Mouse (Mus musculus): ENCODE results near the gene Lrrfip1. TPM values are rescaled to one million over a fixed set of nuclear protein-coding genes. Genes with fewer than 3 reads are reported as not detected.
A peak's percentile ranks its signal among the peaks of the same experiment; 100 is the strongest.

Lrrfip1 gene
- polyA plus RNA-seq, 1 experiment from 2014 or later = 65.4 TPM

DNA sequence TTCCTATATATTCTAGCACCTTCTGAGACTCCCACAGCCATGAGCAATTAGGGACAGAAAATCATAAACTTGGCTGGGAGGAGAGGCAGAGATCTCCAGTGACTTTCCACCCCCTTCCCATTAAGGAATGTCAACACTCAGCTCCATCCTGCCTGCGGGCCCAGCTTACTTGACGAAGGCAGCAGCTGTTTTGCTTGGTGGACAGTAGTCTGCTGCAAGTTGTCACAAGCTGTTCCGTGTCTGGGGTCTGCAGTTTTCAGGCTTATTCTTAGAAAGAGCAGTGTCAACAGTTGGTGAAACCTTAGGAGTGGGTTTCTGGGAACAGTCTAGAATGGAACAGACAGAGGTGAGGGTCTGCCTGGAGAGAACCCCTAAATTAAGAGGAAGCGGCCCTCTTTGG, 62.6 kb downstream of the Lrrfip1 start:
- no peak overlapping the region for H3K4me3 ChIP-seq (replicated peaks)
- H3K27ac ChIP-seq = peak overlapping the region; percentile 55; the same call in 1 of the 2 replicates
- WGBS = 29% methylated on average over 4 of the region's 4 CpGs
- no peak overlapping the region for H3K9ac ChIP-seq
- H3K4me2 ChIP-seq = no peak overlapping the region
- H3K36me3 ChIP-seq = no peaks in the 10 kb centered on the region
- H3K9me3 ChIP-seq = no peaks in the 10 kb centered on the region
- H3K27me3 ChIP-seq (replicated peaks) = no peaks in the 10 kb centered on the region
- ATAC-seq (ENCODE audit: insufficient read depth, low FRiP score, low read depth) = no peak; the same call in 1 of the 2 replicates
- H3K4me1 ChIP-seq = peaks cover 51% of the 10 kb centered on the region

DNA sequence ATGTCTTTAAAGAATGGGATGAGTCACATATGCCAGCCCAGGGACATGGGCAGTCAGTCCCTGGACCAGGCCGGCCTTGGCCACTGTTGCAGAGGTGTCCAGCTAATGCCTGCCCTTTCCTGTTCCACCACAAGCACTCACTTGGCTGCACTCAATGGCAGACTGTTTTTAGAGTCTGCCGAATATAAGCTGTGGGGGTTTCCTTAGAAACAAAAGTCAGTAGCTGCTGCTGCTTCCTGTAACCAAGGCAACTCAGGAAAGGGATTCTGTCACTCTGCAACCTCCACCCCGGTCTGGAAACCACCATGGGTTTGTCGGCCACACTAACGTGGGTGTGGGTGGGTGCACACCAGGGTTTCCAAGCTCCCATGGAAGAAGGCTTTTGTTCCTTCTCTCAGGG, 63.8 kb downstream of the Lrrfip1 start:
- Histone ChIP-seq H3K4me3 (replicated peaks) (no peak overlapping the region), H3K4me2 (no peak overlapping the region), H3K9me3 (no peaks in the 10 kb centered on the region), H3K27me3 (replicated peaks) (no peaks in the 10 kb centered on the region), H3K4me1 (peaks cover 42% of the 10 kb centered on the region), H3K27ac (peak overlapping the region; percentile 55; the same call in 1 of the 2 replicates), H3K36me3 (no peaks in the 10 kb centered on the region), H3K9ac (no peak overlapping the region)
- no peak for ATAC-seq (ENCODE audit: insufficient read depth, low FRiP score, low read depth)
- WGBS = 38% methylated on average over 5 of the region's 5 CpGs

GRCm38 (mm10) chr1:91064053-91064452, 65.5 kb downstream of the Lrrfip1 start:
- no peak overlapping the region for H3K9ac ChIP-seq
- H3K4me1 ChIP-seq = peaks cover 54% of the 10 kb centered on the region
- no peak for ATAC-seq (ENCODE audit: insufficient read depth, low FRiP score, low read depth)
- WGBS = 66% methylated on average over 2 of the region's 2 CpGs
- H3K27me3 ChIP-seq (replicated peaks) = no peaks in the 10 kb centered on the region
- H3K4me2 ChIP-seq = no peak overlapping the region
- H3K9me3 ChIP-seq = no peaks in the 10 kb centered on the region
- no peak overlapping the region for H3K27ac ChIP-seq
- no peak overlapping the region for H3K4me3 ChIP-seq (replicated peaks)
- H3K36me3 ChIP-seq = no peaks in the 10 kb centered on the region

DNA sequence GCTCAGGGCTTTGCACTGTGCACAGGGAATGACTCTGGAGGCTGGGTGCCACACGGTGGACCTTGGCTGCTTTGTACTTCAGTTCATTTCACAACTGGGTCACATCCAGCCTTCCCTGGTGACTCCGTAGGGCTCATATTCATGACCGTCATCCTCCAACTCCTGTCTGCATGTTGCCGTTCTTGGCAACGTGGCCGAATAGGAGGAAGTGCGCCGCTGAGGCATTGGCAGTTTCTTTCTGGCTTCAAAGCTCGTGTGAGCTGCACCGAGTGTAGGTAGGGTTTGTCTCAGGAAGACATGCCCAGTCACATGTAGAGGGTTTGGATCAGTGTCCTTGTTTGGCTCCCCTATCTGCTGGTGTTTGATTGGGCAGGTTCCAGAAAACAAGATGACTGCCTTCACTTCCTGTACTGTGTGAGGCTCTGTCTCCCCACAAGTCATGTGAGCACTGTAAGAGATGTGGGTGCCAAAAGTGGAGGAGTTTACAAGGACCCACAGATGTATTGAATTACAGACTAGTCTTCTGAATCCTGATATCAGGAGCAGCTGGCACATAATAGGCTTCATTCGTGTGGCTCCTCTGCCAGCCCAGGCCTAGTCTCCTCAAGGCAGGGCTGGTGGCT, 66.5 kb downstream of the Lrrfip1 start:
- H3K4me1 ChIP-seq = peaks cover 51% of the 10 kb centered on the region
- H3K9ac ChIP-seq = no peak overlapping the region
- H3K9me3 ChIP-seq = no peaks in the 10 kb centered on the region
- H3K4me3 ChIP-seq (replicated peaks) = no peak overlapping the region
- H3K4me2 ChIP-seq = no peak overlapping the region
- H3K27me3 ChIP-seq (replicated peaks) = no peaks in the 10 kb centered on the region
- H3K27ac ChIP-seq = no peak overlapping the region
- WGBS = 79% methylated on average over 11 of the region's 11 CpGs
- no peaks in the 10 kb centered on the region for H3K36me3 ChIP-seq
- ATAC-seq (ENCODE audit: insufficient read depth, low FRiP score, low read depth) = no peak

DNA sequence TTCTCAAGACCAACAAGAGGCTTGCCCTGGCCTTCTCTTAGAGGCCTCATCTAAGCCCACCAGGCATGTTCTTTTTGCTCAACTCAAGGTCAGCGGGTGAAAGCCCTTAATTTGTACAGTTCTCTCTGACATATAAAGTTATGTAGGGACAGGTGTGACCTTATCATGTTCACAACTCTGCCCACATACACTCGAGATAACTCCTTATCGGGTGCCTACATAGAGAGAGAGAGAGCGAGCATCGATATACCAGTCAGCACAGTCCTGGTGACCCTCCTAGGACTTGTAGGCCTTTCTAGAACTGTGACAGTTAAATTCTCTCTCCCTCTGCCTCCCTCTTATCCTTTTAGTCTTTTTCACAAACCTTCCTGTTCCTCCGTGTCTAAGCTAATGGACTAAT, 67.5 kb downstream of the Lrrfip1 start:
- 0 out of 2 replicates have a peak overlapping the region, but pooled peaks have one; percentile 12 for H3K27ac ChIP-seq
- H3K36me3 ChIP-seq = no peaks in the 10 kb centered on the region
- H3K9ac ChIP-seq = no peak overlapping the region
- no peaks in the 10 kb centered on the region for H3K9me3 ChIP-seq
- H3K4me2 ChIP-seq = no peak overlapping the region
- no peak overlapping the region for H3K4me3 ChIP-seq (replicated peaks)
- 72% methylated on average over 6 of the region's 6 CpGs for WGBS
- H3K4me1 ChIP-seq = peaks cover 45% of the 10 kb centered on the region
- ATAC-seq (ENCODE audit: insufficient read depth, low FRiP score, low read depth) = no peak
- H3K27me3 ChIP-seq (replicated peaks) = no peaks in the 10 kb centered on the region

DNA sequence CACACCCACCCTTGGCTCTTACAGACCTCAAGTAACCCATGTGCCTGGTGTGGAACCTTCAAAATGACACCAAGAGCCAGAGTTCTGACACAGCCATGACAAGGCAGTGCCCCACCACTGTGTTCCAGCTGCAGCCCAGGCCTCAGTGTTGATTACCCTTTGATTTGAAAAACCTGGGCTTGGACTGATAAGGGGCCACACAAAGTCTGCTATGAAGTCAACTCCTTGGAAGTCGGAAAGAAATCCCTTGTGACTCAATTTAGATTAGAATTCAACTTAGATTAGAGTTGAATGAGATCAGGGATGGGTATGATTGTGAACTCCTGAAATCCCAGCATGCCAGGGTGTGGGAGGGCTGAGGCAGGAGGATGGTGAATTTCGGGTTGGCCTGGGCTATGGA, 68.1 kb downstream of the Lrrfip1 start:
- no peak overlapping the region for H3K9ac ChIP-seq
- no peaks in the 10 kb centered on the region for H3K9me3 ChIP-seq
- peaks cover 39% of the 10 kb centered on the region for H3K4me1 ChIP-seq
- no peaks in the 10 kb centered on the region for H3K36me3 ChIP-seq
- no peak overlapping the region for H3K4me3 ChIP-seq (replicated peaks)
- H3K4me2 ChIP-seq = no peak overlapping the region
- 75% methylated on average over 2 of the region's 2 CpGs for WGBS
- H3K27me3 ChIP-seq (replicated peaks) = no peaks in the 10 kb centered on the region
- H3K27ac ChIP-seq = peak overlapping the region; percentile 12; the same call in 1 of the 2 replicates
- no peak for ATAC-seq (ENCODE audit: insufficient read depth, low FRiP score, low read depth)

DNA sequence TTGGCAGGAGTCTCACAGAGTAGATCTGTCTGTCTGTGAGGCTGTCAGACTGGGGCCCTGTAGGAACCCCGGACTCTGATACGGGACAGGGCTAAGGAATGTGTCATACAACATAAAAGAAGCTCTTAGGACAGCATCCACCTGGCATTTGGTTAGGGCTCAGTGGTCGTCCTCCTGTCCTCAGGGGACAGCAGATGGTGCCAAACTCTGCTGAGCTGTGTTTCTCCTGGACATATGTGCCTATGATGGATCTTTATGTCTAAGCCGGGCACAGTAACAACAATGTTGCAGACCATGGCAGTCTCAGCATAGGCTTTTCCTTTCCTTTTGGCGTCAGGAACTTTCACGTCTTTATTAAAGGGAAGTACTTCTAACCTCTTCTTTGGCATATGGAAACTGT, 69.2 kb downstream of the Lrrfip1 start:
- Histone ChIP-seq H3K4me2 (no peak overlapping the region), H3K27me3 (replicated peaks) (no peaks in the 10 kb centered on the region), H3K36me3 (no peaks in the 10 kb centered on the region), H3K9ac (no peak overlapping the region), H3K4me1 (peaks cover 28% of the 10 kb centered on the region), H3K9me3 (no peaks in the 10 kb centered on the region), H3K27ac (peak overlapping the region; percentile 16; the same call in 1 of the 2 replicates), H3K4me3 (replicated peaks) (no peak overlapping the region)
- WGBS = 59% methylated on average over 6 of the region's 6 CpGs
- no peak for ATAC-seq (ENCODE audit: insufficient read depth, low FRiP score, low read depth)

GRCm38 (mm10) chr1:91069575-91069974, 71.0 kb downstream of the Lrrfip1 start:
- H3K9ac ChIP-seq = no peak overlapping the region
- no peak overlapping the region for H3K4me3 ChIP-seq (replicated peaks)
- H3K36me3 ChIP-seq = no peaks in the 10 kb centered on the region
- no peak for ATAC-seq (ENCODE audit: insufficient read depth, low FRiP score, low read depth)
- no peaks in the 10 kb centered on the region for H3K27me3 ChIP-seq (replicated peaks)
- no peak overlapping the region for H3K27ac ChIP-seq
- no peak overlapping the region for H3K4me2 ChIP-seq
- no peaks in the 10 kb centered on the region for H3K9me3 ChIP-seq
- H3K4me1 ChIP-seq = peaks cover 30% of the 10 kb centered on the region
- WGBS = 75% methylated on average over 6 of the region's 6 CpGs

DNA sequence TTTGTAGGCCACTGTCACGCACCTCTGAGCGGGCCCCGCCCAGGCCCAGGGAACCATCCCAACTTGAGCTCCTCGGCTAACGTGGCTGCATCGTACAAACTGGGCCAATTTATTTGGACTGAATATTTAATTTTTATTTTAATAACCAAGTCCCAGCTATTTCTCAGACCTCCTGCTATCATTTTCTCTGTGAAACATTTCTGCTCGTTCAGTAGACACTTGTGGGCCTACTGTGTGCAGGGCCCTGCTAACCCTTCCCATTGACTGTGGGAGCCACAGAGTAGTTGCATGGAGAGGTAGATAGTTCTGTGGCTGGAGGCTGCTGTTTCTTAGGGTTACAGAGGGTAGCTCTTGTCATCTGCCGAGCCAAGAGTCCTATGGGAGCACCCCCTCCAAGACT, 72.0 kb downstream of the Lrrfip1 start:
- Histone ChIP-seq H3K27ac (no peak overlapping the region), H3K9ac (no peak overlapping the region), H3K4me2 (no peak overlapping the region), H3K4me1 (peaks cover 24% of the 10 kb centered on the region), H3K4me3 (replicated peaks) (no peak overlapping the region), H3K27me3 (replicated peaks) (no peaks in the 10 kb centered on the region), H3K36me3 (no peaks in the 10 kb centered on the region), H3K9me3 (no peaks in the 10 kb centered on the region)
- no peak for ATAC-seq (ENCODE audit: insufficient read depth, low FRiP score, low read depth)
- WGBS = 90% methylated on average over 8 of the region's 8 CpGs

DNA sequence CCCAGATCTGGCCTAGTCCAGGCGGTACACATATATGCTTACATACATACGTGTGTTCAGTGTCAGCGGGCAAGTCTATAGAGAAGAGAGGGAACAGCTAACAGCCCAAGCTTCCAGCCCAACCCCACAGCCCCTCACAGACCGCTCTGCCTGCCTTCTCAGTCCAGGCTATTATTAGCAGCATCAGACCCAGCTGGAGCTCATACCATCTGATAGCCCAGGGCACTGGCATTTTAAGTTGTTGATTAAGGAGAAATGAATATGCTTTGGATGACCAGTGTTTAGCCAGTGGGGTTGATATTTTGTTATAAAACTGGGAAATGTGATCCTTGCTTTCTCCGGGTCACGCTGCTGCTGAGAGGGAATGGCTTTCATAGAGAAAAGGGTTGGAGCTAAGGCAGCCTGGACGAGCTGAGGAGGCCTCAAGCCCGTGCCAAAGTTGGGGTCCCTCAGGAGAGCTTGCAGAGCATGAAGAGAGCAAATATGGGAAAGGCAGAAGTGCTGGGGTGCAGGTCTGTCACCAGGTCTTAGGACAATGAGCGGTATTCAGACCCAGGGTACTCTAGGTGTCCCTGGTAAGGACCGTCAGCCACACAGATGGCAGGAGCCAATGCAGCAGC, 73.2 kb downstream of the Lrrfip1 start:
- H3K4me2 ChIP-seq = no peak overlapping the region
- no peak overlapping the region for H3K9ac ChIP-seq
- H3K27me3 ChIP-seq (replicated peaks) = no peaks in the 10 kb centered on the region
- ATAC-seq (ENCODE audit: insufficient read depth, low FRiP score, low read depth) = 0 out of 2 replicates have a peak, but pooled peaks have one; percentile 18
- H3K4me1 ChIP-seq = peaks cover 20% of the 10 kb centered on the region
- no peak overlapping the region for H3K4me3 ChIP-seq (replicated peaks)
- no peak overlapping the region for H3K27ac ChIP-seq
- no peaks in the 10 kb centered on the region for H3K9me3 ChIP-seq
- H3K36me3 ChIP-seq = no peaks in the 10 kb centered on the region
- WGBS = 83% methylated on average over 10 of the region's 10 CpGs

- Histone ChIP-seq H3K9me3 (no peaks in the 10 kb centered on the region), H3K4me1 (peaks cover 15% of the 10 kb centered on the region), H3K4me3 (replicated peaks) (no peak overlapping the region), H3K27ac (peak overlapping the region; percentile 51; the same call in 1 of the 2 replicates), H3K4me2 (no peak overlapping the region), H3K9ac (no peak overlapping the region), H3K27me3 (replicated peaks) (no peaks in the 10 kb centered on the region), H3K36me3 (no peaks in the 10 kb centered on the region)
- WGBS = 51% methylated on average over 8 of the region's 8 CpGs
- no peak; the same call in 1 of the 2 replicates for ATAC-seq (ENCODE audit: insufficient read depth, low FRiP score, low read depth)
Observed at GRCm38 (mm10) chr1:91076946-91077345, 78.4 kb downstream of the Lrrfip1 start.

DNA sequence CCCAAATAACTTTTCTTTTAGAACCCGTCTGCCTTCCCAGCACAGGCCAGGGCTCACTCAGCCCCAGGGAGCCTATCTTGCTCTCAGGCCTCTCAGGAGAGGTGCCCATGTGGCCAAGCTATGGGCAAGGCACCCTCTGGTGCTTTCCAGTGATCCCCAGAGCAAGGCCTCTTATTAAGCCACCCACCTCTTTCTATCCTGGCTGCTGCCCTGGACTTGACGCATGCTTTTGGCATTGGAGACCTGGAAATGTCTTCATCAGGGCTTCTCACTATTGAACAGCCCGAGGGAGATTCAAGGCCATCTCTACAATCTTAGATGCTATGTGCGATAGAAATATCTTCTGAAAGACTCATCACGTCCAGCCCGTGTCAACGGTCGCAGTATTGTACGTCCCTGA, 78.9 kb downstream of the Lrrfip1 start:
- Histone ChIP-seq H3K36me3 (no peaks in the 10 kb centered on the region), H3K27me3 (replicated peaks) (no peaks in the 10 kb centered on the region), H3K4me3 (replicated peaks) (no peak overlapping the region), H3K27ac (peak overlapping the region; percentile 51; the same call in 1 of the 2 replicates), H3K9me3 (no peaks in the 10 kb centered on the region), H3K4me2 (no peak overlapping the region), H3K4me1 (peaks cover 15% of the 10 kb centered on the region), H3K9ac (no peak overlapping the region)
- 89% methylated on average over 9 of the region's 9 CpGs for WGBS
- no peak for ATAC-seq (ENCODE audit: insufficient read depth, low FRiP score, low read depth)
